34 mouse cellular contexts compared by ENCODE assay signal in the genomic region with DNA sequence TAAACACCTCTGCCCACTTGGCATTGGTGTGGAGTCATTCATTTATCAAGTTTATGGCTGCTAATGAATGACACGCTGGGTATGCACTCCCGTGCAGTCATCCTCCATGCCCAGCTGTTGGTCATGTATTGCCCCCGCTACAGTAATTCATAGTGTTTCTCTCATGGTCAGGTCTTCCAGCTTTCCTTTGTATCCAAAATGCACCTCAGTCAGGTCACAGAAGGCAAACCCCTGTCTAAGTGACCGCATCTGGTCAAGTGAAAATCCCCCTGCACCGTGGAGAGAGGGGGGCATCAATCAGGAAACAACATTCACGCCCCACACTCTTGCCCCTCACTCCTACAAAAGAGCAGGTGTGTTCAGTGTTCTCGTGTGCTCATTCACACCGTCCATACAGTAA. TPM values are rescaled to one million over a fixed set of nuclear protein-coding genes. Genes with fewer than 3 reads are reported as not detected.
"Had no signal": no experiment of that assay in that cellular context is flagged by ENCODE, and none has a peak within 500 bp of the region (broad histone marks: within the 10 kb centered on the region; RNA-seq: fewer than 3 reads in every experiment).

No protein-coding gene starts in this region.

- H3K4me2 ChIP-seq: embryonic facial prominence, embryonic 12.5 days; embryonic facial prominence, embryonic 13.5 days; embryonic facial prominence, embryonic 15.5 days; forebrain, embryonic 12.5 days; forebrain, embryonic 13.5 days; forebrain, embryonic 15.5 days had no signal

- H3K27ac ChIP-seq: embryonic facial prominence, embryonic 10.5 days; embryonic facial prominence, embryonic 12.5 days; embryonic facial prominence, embryonic 13.5 days; embryonic facial prominence, embryonic 15.5 days; forebrain, embryonic 10.5 days; forebrain, embryonic 12.5 days; forebrain, embryonic 13.5 days; forebrain, embryonic 15.5 days; gastrocnemius, adult 2 months had no signal

- H3K4me1 ChIP-seq: embryonic facial prominence, embryonic 12.5 days; embryonic facial prominence, embryonic 13.5 days; embryonic facial prominence, embryonic 15.5 days; forebrain, embryonic 12.5 days; forebrain, embryonic 13.5 days; forebrain, embryonic 15.5 days had no signal

- H3K27me3 ChIP-seq: embryonic facial prominence, embryonic 12.5 days; embryonic facial prominence, embryonic 13.5 days; embryonic facial prominence, embryonic 15.5 days; forebrain, embryonic 12.5 days; forebrain, embryonic 13.5 days; forebrain, embryonic 15.5 days had no signal

- DNase-seq: cerebellum, adult 18-20 months; cerebellum, adult 2 months; cerebellum, adult 8-10 months; cerebellum, adult 9-10 months; cerebellum, adult 9-11 months; cerebellum, postnatal 10 days; cerebellum, postnatal 14 days; cerebellum, postnatal 25 days; cerebellum, postnatal 36 days; embryo, embryonic 11 days; forebrain, postnatal 0 days; gastrocnemius, adult 2 months; gastrocnemius, postnatal 10 days; gastrocnemius, postnatal 14 days; gastrocnemius, postnatal 25 days; gastrocnemius, postnatal 36 days; heart, adult 18-20 months had no signal

- H3K36me3 ChIP-seq: embryonic facial prominence, embryonic 10.5 days; embryonic facial prominence, embryonic 12.5 days; embryonic facial prominence, embryonic 13.5 days; embryonic facial prominence, embryonic 15.5 days; forebrain, embryonic 10.5 days; forebrain, embryonic 12.5 days; forebrain, embryonic 15.5 days had no signal

- H3K4me3 ChIP-seq: embryonic facial prominence, embryonic 10.5 days; embryonic facial prominence, embryonic 12.5 days; embryonic facial prominence, embryonic 13.5 days; embryonic facial prominence, embryonic 15.5 days; erythroblast, embryonic 14.5 days; forebrain, embryonic 10.5 days; forebrain, embryonic 12.5 days; forebrain, embryonic 13.5 days; forebrain, embryonic 15.5 days; gastrocnemius, adult 2 months had no signal

- ATAC-seq: forebrain, embryonic 13.5 days; forebrain, embryonic 14.5 days; forebrain, embryonic 15.5 days; forebrain, embryonic 16.5 days; forebrain, postnatal 0 days had no signal

- H3K9ac ChIP-seq: embryonic facial prominence, embryonic 12.5 days; embryonic facial prominence, embryonic 13.5 days; embryonic facial prominence, embryonic 15.5 days; forebrain, embryonic 12.5 days; forebrain, embryonic 13.5 days; forebrain, embryonic 15.5 days; forebrain, postnatal 0 days had no signal

- H3K9me3 ChIP-seq: embryonic facial prominence, embryonic 10.5 days; embryonic facial prominence, embryonic 12.5 days; embryonic facial prominence, embryonic 13.5 days; embryonic facial prominence, embryonic 15.5 days; forebrain, embryonic 10.5 days; forebrain, embryonic 12.5 days; forebrain, embryonic 13.5 days; forebrain, embryonic 15.5 days had no signal

RNA-seq across cellular contexts. Expression of a gene that starts 4.5 kb away (rescaled TPM):
- total RNA-seq: common myeloid progenitor, adult 5-6 weeks; forebrain, postnatal 0 days; gastrocnemius, adult 2 months; gastrocnemius, postnatal 14 days; gastrocnemius, postnatal 25 days; gastrocnemius, postnatal 36 days; heart, adult 18-20 months had no signal
- polyA plus RNA-seq: cerebellum, adult 2 months; cortical plate, adult 2 months; embryonic facial prominence, embryonic 10.5 days; embryonic facial prominence, embryonic 11.5 days; embryonic facial prominence, embryonic 12.5 days; embryonic facial prominence, embryonic 13.5 days; embryonic facial prominence, embryonic 14.5 days; forebrain, embryonic 10.5 days; forebrain, embryonic 11.5 days; forebrain, embryonic 12.5 days; forebrain, embryonic 13.5 days; forebrain, embryonic 14.5 days; forebrain, embryonic 15.5 days; forebrain, embryonic 16.5 days; forebrain, postnatal 0 days; frontal cortex, adult 2 months had no signal

RNA-seq across cellular contexts. Expression of a gene that starts 59.9 kb away (rescaled TPM):
- polyA plus RNA-seq: erythroblast, embryonic 14.5 days had no signal
